Mouse (Mus musculus): Measurements from ENCODE around the gene Socs1.

Gene Socs1

GRCm38 (mm10) chr16:10787548-10788058, 2.3 kb upstream of the Socs1 start:
- in situ Hi-C loops (cut with MboI, MseI), result loop anchor here (5.0 kb wide), 2 partner anchors 50 to 220 kb away; partner anchors contain the start of gene Rmi2

GRCm38 (mm10) chr16:10786782-10787547, 1.6 kb upstream of the Socs1 start:
- in situ Hi-C loops (cut with MboI, MseI), result loop anchor here (5.0 kb wide), 2 partner anchors 50 to 220 kb away; partner anchors contain the start of gene Rmi2

GRCm38 (mm10) chr16:10786288-10786687, 952 bp upstream of the Socs1 start:
- in situ Hi-C loops (cut with MboI, MseI), result loop anchor here (5.0 kb wide), 2 partner anchors 51 to 219 kb away; partner anchors contain the start of gene Rmi2

GRCm38 (mm10) chr16:10784793-10785370, 454 bp downstream of the Socs1 start:
- in situ Hi-C loops (cut with MboI, MseI), result loop anchor here (5.0 kb wide), 2 partner anchors 52 to 218 kb away; partner anchors contain the start of gene Rmi2

- in situ Hi-C loops (cut with MboI, MseI), result no loop called here
Measured at GRCm38 (mm10) chr16:10783883-10784792, 1.2 kb downstream of the Socs1 start.

- in situ Hi-C loops (cut with MboI, MseI), result no loop called here
Measured at GRCm38 (mm10) chr16:10783451-10783850, 1.9 kb downstream of the Socs1 start.

GRCm38 (mm10) chr16:10783152-10783434, 2.2 kb downstream of the Socs1 start:
- in situ Hi-C loops (cut with MboI, MseI), result no loop called here

GRCm38 (mm10) chr16:10782377-10783151, 2.8 kb downstream of the Socs1 start:
- in situ Hi-C loops (cut with MboI, MseI), result no loop called here

- in situ Hi-C loops (cut with MboI, MseI), result no loop called here
Measured at GRCm38 (mm10) chr16:10781862-10782371, 3.4 kb downstream of the Socs1 start.

- in situ Hi-C loops (cut with MboI, MseI), result no loop called here
Measured at GRCm38 (mm10) chr16:10780631-10781120, 4.7 kb downstream of the Socs1 start.

GRCm38 (mm10) chr16:10777579-10778160, 7.7 kb downstream of the Socs1 start:
- in situ Hi-C loops (cut with MboI, MseI), result loop anchor here (10.0 kb wide), 1 partner anchor 363 kb away; the partner anchor contains the start of gene Nubp1

- in situ Hi-C loops (cut with MboI, MseI), result loop anchor here (10.0 kb wide), 1 partner anchor 362 kb away; the partner anchor contains the start of gene Nubp1
Measured at GRCm38 (mm10) chr16:10776322-10776721, 9.0 kb downstream of the Socs1 start.

GRCm38 (mm10) chr16:10774726-10775125, 10.6 kb downstream of the Socs1 start:
- in situ Hi-C loops (cut with MboI, MseI), result loop anchor here (10.0 to 25.0 kb wide), 2 partner anchors 112 to 360 kb away; partner anchors contain the start of gene Nubp1

GRCm38 (mm10) chr16:10773543-10773942, 11.8 kb downstream of the Socs1 start:
- in situ Hi-C loops (cut with MboI, MseI), result loop anchor here (10.0 to 25.0 kb wide), 2 partner anchors 111 to 359 kb away; partner anchors contain the start of gene Nubp1

- in situ Hi-C loops (cut with MboI, MseI), result loop anchor here (10.0 to 25.0 kb wide), 2 partner anchors 110 to 357 kb away; partner anchors contain the start of gene Nubp1
Measured at GRCm38 (mm10) chr16:10771769-10772510, 13.4 kb downstream of the Socs1 start.

- in situ Hi-C loops (cut with MboI, MseI), result loop anchor here (10.0 to 25.0 kb wide), 2 partner anchors 108 to 356 kb away; partner anchors contain the start of gene Nubp1
Measured at GRCm38 (mm10) chr16:10770531-10771325, 14.6 kb downstream of the Socs1 start.

- in situ Hi-C loops (cut with MboI, MseI), result loop anchor here (10.0 to 25.0 kb wide), 2 partner anchors 107 to 355 kb away; partner anchors contain the start of gene Nubp1
Measured at GRCm38 (mm10) chr16:10769661-10770060, 15.7 kb downstream of the Socs1 start.

GRCm38 (mm10) chr16:10768821-10769220, 16.5 kb downstream of the Socs1 start:
- in situ Hi-C loops (cut with MboI, MseI), result loop anchor here (25.0 kb wide), 1 partner anchor 107 kb away; no protein-coding TSS in a partner anchor
